Mouse (Mus musculus): ENCODE measurements around the gene Klhdc4.

The Klhdc4 gene

DNA sequence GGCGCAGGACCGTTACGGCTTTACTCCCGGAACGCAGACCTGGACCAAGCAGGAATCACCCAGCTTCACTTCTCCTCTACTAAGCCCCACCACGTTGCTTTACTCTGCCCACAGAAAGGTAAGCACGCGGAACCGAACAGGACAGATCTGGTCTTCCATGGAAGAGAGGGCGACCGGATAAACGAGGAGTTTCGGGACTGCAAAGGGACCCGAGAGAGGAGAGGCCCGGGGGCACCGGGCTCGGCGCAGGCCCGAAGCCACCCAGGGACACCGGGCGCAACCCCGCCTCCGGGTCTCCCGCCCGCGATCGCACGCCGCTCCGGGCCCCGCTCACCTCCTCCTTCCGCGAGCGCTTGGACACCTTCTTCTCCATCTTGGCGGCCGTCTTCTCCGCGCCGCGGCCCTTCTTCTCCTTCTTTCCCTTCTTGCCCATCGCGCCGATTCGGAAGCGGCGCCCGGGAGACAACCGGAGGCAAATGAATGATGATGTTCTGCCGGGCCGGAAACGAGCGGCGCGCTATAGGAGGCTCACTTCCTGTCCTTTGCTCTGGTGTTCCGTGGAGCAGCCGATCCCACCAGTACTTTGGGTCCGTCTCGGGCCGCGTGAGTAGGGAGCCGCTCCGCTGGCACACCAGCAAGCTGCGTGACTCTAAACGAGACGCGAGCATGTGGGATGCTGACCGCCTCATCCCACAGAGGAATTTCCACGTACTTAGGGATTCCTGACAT is at the start of gene Klhdc4:
Klhdc4 (minus strand) TSS at position 522 of the 729 bp plus-strand sequence.
- in situ Hi-C loops (cut with MboI; ENCODE audit: unreplicated experiment in 2 of 2) = loop anchor here in 1 of 2 experiments (25.0 kb wide), 2 partner anchors 242 to 1167 kb away; partner anchors contain the start of genes Cox4i1, Emc8, Fbxo31 and Gm27021

DNA sequence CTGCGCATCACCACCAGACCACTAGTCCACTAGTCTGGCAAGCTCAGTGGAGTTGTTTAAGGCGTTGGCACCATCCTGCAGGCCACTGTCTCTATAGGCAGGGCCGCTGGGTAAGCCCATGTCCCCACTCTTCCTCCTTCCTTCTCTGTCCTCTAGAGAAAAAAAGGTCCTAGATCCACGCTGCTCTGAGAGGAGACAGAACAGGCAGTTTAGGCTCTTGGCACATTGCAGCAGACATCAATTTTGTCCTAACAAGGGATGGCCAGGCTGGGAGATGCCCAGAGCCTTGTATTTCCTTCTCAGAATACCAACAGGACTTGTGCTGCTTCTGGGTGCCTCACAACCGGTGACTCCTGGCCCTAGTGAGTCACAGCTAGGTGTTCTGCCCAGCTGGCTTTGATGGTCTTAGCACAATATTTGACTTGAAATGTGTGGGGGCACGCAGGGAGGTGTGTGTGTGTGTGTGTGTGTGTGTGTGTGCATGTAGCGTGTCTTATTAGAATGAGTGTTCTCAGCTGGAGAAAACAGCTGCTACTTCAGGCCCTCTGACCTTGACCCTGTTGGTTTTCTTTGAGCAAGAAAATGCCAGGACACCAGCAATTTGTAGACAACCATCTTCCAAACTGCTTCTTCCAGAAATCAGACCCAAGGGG is 48.6 kb upstream of the Klhdc4 start:
- in situ Hi-C loops (cut with MboI; ENCODE audit: unreplicated experiment in 2 of 2) = no loop called here

DNA sequence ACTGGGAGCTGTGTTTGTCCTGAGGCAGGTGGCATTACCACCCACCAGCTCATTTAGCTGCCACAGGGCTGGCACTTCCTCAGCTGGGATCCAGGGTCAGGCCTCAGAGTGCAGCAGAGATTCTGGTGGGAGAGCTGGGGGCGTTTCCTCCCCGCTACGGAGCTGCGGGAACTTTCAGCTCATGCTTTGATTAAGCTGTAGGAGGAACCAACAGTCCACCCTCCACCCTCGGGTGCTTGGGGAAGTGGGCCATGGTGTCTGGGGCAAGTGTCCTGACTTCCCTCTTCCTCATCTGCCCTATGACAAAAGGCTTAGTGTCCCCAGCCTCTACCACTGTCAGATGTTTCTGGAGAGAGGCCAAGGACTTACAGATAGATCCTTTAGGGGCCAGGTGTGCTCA is 47.8 kb upstream of the Klhdc4 start:
- in situ Hi-C loops (cut with MboI; ENCODE audit: unreplicated experiment in 2 of 2) = no loop called here

DNA sequence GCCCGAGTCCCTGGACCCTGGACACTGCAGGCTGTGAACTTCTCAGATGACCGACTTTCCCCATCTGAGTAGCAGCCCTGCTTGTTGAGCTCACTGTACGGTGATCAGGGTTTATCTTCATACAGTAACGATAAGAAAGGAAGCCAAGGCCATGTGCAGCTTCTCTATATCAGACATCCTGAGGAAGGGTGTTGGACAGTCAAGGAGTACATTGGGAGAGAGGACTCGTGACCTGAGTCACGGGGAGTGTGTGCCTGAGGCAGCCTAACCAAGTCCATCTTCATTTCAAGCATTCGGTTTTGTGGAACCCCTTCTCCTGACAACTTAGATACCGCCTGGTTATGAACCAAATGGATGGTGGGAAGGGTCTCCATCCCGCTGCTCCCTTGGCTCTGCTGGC is 46.1 kb upstream of the Klhdc4 start:
- in situ Hi-C loops (cut with MboI; ENCODE audit: unreplicated experiment in 2 of 2) = no loop called here

DNA sequence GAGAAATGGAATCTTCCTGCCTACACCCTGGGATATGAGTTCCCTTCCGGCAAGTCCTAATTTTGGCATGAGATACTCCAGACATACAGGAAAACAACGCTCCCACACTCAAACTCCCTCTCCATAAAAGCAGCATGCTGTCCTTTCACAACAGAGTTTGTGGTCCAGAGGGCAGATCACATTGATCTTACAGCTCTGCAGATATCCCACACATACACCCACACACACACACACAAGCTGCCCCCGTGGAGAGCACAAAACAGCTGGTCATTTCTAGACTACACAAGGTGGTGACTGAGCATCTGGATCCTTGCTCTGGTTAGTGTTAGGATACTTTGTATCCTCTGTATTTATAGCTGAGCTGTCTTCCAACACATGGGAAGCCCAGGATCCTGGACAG is 45.7 kb upstream of the Klhdc4 start:
- in situ Hi-C loops (cut with MboI; ENCODE audit: unreplicated experiment in 2 of 2) = no loop called here

DNA sequence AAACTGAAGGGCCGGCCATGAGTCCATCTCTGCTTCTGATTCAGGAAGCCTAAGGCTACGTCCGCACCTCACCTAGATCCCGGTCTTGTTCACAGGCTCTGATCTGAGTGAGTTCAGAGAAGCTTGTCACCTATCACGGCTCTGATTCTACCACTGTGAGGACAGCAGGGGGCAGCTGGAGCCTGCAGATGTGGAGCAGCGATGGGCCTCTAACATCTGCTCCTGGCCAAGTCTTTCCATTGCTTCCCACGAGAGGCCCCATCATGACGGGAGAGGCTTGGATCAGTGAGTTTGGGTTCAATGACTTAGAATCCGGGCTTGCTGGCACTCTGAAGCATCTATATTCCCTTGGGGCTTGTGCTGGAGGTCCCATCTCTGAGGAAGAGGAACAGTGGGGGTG is 44.7 kb upstream of the Klhdc4 start:
- in situ Hi-C loops (cut with MboI; ENCODE audit: unreplicated experiment in 2 of 2) = loop anchor here in 1 of 2 experiments (25.0 kb wide), 1 partner anchor 388 kb away; no protein-coding TSS in a partner anchor

DNA sequence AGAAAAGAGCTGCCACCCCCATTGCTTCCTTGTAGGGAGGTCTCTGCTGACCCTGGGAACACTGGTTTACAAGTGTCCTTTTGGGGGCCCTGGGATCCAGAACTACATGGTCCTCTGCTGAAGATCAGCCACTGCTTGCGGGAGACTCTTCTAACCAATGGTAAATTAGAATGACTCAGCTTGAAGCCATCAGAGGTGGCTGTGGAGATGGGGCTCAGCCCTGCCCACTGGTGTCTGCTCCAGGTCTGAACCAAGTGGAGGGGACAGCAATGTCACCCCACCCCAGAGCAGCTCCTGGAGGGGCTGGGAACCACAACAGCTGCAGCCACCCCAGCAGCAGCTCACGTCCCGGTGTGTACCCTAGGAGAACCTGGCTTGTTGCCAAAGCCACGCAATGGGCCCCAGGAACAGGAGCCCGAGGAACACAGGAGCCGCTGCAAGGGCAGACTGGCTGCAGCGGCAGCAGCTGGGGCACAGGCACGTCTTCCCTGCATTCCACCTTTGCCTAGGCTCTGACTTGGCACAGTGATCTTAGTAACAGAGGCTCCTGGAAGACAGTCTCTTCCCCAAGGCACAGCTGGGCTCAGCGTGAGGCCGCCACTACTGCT is 42.6 kb upstream of the Klhdc4 start:
- in situ Hi-C loops (cut with MboI; ENCODE audit: unreplicated experiment in 2 of 2) = loop anchor here in 1 of 2 experiments (25.0 kb wide), 1 partner anchor 390 kb away; no protein-coding TSS in a partner anchor

DNA sequence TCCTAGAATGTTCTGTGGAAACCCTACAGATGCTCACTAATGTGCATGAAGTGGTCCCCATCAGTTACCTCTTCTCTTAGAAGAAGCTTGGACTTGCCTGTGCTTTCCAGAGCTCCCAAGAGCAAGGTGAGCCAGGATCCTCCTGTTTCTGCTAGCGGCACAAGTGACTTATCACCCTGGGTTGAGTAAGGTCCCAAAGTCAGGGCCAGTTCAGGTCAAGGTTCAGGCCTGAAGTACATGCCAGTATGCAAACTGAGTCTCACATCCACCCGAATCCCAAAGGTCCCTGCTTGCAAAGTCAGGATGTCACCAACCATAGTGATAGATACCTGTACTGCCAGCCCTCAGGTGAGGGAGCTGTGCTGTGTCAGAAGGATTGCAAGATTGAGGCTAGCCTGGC is 40.8 kb upstream of the Klhdc4 start:
- in situ Hi-C loops (cut with MboI; ENCODE audit: unreplicated experiment in 2 of 2) = loop anchor here in 1 of 2 experiments (25.0 kb wide), 1 partner anchor 392 kb away; no protein-coding TSS in a partner anchor

DNA sequence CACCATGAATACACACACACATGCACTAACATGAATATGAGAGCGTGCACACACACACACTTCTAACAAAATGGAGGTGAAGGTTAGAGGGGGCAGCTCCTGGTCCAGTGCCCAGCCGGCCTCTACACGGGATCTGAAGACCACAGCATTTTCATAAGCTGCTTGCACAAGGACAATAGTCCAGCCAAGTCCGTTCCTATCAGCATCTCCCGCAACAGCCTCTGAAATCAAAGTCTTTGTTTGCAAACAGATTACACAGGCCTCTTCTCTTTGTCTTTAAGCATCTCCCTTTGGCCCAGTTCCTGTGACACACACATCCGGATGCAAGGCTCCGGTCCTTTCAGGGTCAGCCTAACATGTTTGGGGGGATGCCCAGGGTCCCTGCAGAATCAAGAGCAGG is 39.5 kb upstream of the Klhdc4 start:
- in situ Hi-C loops (cut with MboI; ENCODE audit: unreplicated experiment in 2 of 2) = loop anchor here in 1 of 2 experiments (25.0 kb wide), 1 partner anchor 393 kb away; no protein-coding TSS in a partner anchor

DNA sequence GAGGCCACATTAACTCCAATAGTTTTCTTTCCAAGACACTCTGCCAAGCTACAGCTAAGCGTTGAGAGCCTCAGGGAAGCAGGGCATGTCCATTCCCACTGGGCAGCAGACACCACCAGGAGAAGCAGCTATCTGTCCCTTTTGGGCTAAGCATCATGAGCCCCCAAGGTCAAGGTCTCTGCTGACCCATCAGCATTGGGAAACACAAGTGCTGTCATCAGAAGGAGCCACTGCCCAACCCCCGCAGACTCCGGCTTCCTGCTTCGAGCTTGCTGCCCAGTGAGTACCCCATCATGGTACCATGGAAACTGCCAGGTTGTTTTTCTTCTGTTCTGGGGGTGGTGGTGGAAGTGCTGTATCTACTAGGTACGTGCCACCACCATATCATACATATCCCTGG is 38.8 kb upstream of the Klhdc4 start:
- in situ Hi-C loops (cut with MboI; ENCODE audit: unreplicated experiment in 2 of 2) = loop anchor here in 1 of 2 experiments (25.0 kb wide), 1 partner anchor 394 kb away; no protein-coding TSS in a partner anchor

DNA sequence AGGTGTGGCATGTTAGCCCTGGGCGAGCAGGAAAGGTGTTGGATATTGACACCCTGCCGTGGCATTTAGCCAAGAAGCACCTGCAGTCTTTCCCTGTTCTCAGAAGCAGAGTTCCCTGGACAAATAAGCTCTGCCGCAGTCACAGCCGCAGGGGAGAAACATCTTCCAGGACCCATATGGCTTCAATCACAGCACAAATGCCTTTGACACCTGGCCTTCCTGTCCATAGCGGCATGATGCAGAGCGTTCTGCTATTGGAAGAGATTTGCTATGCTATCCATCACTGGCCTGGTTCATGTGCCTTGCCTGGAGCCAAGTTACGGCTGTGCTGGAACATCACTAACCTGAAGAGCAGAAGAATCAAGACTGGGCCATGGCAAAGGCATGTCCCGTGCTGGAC is 36.0 kb upstream of the Klhdc4 start:
- in situ Hi-C loops (cut with MboI; ENCODE audit: unreplicated experiment in 2 of 2) = loop anchor here in 1 of 2 experiments (25.0 kb wide), 1 partner anchor 397 kb away; no protein-coding TSS in a partner anchor

DNA sequence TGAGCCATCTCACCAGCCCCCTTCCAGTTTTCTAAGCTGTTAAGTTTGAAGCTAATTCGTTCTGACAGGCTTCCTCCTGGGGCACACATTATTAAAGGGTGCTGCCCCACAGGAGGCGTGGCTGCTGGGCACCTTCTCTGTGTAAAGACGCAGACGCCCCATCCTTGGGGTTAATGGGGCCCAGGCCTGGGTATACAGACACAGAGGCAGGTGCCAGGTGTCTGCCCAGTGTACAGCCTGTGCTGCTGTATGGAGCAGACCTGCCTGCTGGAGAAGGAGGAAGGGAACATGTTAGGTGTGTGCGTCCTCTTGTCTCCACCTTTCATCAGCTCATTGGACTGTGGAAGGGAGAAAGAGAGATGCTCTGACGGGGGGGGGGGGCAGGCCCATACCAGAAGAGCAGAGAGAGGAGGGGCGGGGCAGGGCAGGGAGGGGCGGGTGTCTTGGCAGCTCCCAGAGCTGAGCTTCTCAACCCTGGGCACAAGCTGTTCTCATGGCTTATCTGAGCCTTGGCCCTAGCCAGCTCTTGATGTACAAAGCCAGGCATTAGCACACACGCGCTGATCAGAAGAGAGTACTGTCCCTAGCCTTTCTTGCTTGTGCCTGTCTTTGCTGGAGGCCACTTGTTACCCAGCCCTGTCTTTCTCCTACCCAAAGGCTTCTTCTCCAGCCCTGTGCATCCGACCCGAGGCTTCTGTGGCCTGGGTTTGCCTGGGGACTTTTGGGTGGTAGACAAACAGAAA is 32.6 kb upstream of the Klhdc4 start:
- in situ Hi-C loops (cut with MboI; ENCODE audit: unreplicated experiment in 2 of 2) = loop anchor here in 1 of 2 experiments (25.0 kb wide), 1 partner anchor 400 kb away; no protein-coding TSS in a partner anchor

DNA sequence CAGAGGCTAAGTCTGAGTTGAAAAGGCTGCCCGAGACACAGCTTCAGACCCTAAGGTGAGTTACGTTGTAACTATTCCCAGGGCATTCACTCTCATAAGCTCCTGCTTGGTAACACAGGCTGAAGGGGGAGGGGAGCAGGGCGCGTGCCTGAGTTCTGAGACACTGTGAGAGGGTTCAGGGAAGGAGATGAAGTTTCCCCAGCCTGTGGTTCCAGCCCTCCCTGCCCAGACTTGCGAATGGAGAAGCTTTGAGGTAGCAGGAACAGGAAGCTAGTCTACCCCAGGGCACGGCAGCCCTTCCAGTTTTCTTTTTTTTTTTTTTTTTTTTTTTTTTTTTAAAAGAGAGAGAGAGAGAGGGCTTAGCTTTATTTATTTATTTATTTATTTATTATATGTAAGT is 31.9 kb upstream of the Klhdc4 start:
- in situ Hi-C loops (cut with MboI; ENCODE audit: unreplicated experiment in 2 of 2) = loop anchor here in 1 of 2 experiments (25.0 kb wide), 1 partner anchor 401 kb away; no protein-coding TSS in a partner anchor

DNA sequence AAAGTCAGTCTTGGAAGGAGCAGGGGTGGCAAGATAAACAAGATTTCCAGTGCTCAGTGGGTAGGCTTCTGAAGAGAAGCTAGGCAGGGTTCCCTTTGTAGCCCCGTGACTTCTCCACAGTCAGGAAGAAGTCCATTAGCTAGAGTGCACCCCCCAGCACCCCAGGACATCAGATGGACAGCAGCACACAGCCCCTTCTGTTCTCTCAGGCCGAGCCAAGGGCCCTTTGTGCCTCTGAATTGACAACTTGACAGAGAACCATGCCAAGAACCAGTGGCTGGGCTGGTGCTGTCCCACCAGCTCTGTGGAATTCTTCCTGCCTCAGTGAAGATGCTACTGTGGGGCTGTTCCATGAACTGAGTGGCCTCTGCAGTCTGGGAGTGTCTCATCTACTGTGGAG is 28.4 kb upstream of the Klhdc4 start:
- in situ Hi-C loops (cut with MboI; ENCODE audit: unreplicated experiment in 2 of 2) = loop anchor here in 1 of 2 experiments (25.0 kb wide), 1 partner anchor 405 kb away; no protein-coding TSS in a partner anchor

DNA sequence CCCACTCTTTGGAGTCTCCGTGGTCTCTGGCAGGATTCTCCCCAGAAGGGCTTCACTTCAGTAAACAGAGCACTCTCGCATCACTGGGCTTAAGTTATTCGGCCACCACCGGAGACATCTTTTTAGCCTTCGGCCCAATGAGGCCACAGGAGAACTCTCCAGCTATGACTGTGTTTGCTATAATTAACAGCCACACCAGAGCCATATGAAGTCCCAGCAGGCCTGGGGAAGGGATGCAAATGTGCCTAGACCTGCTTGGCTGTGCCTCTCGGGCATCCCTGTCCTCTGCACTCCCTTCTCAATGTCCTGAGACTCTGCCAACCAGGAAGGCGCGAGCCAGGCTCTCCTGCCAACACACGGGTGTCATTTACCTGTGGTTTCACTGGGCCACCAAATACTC is 28.0 kb upstream of the Klhdc4 start:
- in situ Hi-C loops (cut with MboI; ENCODE audit: unreplicated experiment in 2 of 2) = loop anchor here in 1 of 2 experiments (25.0 kb wide), 1 partner anchor 405 kb away; no protein-coding TSS in a partner anchor

DNA sequence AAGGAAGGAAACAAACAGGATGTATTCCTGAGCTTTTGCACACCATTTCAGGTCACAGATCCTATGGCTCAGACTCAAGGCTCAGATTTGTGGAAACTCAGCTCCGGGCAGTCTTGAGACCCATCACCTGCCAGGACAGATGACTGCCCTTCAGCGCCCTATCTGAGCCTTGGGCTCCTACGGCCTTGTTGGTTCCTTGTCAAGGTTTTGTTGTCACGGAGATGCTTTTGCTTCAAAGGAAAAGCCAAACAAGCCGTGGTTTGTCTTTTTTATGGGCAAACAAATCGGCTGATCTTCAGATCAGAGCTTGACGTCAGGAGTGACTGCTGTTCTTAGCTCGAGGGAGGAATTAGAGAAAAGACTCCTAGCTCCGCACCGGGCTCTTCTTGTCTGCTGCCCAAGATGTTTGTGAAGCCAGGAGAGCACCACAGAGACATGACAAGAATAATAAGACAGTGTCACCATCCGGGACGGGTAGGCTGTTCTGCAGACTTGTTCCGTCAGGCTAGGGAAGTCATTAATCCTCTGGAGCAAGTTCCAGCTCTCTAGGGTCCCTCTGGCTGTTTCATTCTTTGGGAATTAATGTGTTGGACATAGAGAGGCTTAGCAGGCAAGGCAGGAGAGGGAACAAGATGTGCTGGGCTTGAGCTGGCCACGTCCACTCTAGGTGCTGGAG is 26.8 kb upstream of the Klhdc4 start:
- in situ Hi-C loops (cut with MboI; ENCODE audit: unreplicated experiment in 2 of 2) = loop anchor here in 1 of 2 experiments (25.0 kb wide), 1 partner anchor 406 kb away; no protein-coding TSS in a partner anchor

DNA sequence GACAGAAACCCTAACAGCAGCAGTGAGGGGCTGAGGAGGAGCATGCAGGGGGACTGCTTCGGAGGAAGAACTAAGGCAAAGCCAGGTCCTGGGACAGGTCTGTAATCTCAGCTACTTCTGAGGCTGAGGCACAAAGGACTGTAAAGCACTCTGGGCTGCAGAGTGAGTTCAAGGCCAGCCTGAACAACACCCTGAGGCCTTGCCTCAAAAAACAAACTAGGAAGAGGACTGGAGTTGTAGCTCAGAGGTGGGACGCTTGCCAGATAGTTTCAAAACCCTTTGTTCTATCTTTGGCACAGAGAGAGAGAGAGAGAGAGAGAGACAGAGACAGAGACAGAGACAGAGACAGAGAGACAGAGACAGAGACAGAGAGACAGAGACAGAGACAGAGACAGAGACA is 24.2 kb upstream of the Klhdc4 start:
- in situ Hi-C loops (cut with MboI; ENCODE audit: unreplicated experiment in 2 of 2) = loop anchor here (5.0 to 25.0 kb wide), 4 partner anchors 49 to 409 kb away; no protein-coding TSS in a partner anchor

DNA sequence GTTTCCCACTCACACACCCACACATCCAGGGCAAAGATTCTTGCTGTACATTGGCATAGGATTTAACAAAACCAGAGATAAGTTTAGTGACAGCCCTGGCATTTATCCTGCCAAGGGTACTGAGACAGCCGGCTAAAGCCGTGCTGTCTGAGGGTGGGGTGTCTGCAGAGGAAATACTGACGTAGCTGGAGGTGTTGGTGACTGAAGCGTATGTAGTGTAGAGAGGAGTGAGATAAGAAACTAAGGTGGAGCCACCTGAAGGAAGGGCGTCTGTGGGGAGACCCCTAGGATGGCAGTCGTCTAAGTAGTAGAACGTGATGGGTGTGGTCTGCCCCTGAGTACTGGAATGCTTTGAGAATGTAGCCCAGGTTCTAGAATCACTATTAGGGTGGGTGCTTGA is 23.1 kb upstream of the Klhdc4 start:
- in situ Hi-C loops (cut with MboI; ENCODE audit: unreplicated experiment in 2 of 2) = loop anchor here (5.0 to 25.0 kb wide), 4 partner anchors 50 to 410 kb away; no protein-coding TSS in a partner anchor

DNA sequence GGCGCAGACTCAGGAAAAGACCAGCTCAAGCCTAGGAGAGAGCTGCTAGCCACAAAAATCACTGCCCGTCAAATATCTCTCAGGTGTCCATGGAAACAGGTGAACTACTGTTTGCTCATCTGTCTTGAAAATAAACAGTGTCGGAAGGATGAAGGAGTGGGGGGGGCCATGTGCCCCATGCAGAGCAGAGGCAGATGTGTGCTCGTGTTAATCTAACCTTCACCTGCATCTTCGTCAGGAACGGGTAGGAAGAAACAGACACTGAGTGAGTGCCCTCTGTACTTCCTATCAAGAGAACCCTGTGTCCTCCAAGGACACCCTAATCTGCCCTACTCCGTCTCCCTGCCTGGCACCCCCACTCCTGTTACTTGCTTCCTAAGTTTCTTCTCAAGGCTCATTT is 22.3 kb upstream of the Klhdc4 start:
- in situ Hi-C loops (cut with MboI; ENCODE audit: unreplicated experiment in 2 of 2) = loop anchor here (5.0 to 25.0 kb wide), 4 partner anchors 51 to 411 kb away; no protein-coding TSS in a partner anchor
